Mouse (Mus musculus) erythroblast, embryonic 14.5 days (primary cell): Measurements from ENCODE around the gene Igll1.

Source experiments
- GATA1 ChIP-seq: IDR thresholded peaks from 2 replicates; pipeline ENCODE4 v1.6.1; 2012; ENCODE audit warnings: low read length, inconsistent platforms, mixed read lengths
- TAL1 ChIP-seq: IDR thresholded peaks from 3 replicates; pipeline ENCODE4 v1.6.1; 2012; ENCODE audit warnings: low read length, inconsistent platforms, mixed read lengths

DNA sequence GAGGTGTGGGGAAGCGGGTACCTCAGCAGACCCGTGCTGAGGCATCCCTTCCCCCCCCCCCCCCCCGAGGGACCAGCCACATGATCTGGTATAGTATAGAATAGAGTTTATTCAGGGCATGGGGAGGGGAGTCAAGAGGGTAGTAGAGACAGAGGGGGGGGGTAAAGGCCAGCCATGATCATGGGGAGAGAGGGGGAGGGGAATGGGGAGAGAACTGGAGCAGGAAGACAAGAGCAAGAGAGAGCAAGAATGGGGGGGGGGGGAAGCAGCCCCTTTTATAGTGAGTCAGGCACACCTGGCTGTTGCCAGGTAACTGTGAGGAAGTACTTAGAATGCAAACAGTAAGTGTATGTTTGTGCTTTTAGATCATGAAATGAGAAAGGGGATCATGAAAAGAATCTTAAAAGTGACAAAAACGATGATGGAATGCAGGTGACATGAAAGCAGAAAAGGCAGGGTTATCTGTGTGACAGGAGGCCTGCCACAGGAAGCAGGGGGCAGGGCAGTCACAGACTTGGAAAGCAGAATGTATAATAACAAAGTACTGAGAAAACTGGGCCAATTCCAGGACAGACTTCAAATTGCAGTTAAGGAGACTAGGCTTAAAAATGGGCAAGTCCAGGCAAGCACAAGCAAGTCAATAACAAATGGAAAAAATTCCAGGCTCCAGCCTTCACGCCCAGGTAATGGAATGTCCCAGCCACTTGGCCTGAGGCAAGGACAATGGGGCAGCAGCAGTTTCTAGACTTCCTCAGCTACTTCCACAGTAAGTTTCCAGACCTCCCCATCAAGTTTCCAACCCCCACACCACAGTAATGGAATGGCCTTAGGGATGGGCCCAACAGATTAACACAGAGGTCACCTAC is 2.1 kb upstream of the Igll1 start:
- TF ChIP-seq GATA1 (no peak), TAL1 (no peak)
